Mouse (Mus musculus): ENCODE results near the gene Cdkn3. TPM values are rescaled to one million over a fixed set of nuclear protein-coding genes. Genes with fewer than 3 reads are reported as not detected.
"Not testable (repeated sequence)": the region's sequence is repeated elsewhere in the genome, so short reads cannot be mapped to it uniquely, and the experiment has no call there.

Cdkn3 gene
- not detected in 2 replicates for polyA plus RNA-seq (2012; ENCODE audit: insufficient read depth, insufficient read length, low replicate concordance, missing spikeins)

DNA sequence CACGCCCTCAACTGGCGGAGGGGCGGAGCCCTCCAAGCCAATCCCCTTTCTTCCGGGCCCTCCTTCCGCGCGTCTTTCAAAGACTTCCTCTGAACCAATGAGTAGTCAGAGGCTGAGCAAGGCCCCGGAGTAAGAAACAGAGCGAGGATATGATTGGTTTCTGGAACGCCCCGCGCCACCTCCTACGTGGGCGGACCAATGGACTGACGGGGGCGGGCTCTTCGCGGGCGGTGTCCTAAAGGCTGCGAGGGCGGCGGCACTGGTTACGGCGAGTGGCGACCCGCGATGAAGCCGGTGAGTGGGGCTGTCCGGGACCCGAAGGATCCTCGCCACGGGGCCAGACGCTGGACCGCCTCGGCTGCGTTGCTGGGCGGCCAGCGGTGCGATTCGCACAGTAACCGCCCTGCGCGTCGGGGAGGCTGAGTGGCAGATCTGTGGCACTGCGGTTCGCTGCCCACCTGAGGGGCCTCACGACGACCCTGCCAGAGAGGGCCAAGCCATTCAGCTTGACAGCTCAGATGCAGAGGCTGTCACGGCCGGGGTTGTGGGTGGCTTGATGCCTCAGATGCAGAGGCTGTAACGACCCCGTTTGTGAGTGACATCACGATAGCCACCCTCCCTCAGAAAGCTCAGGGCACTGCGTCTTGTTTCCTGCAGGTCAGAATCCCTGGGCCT is at the start of gene Cdkn3:
Gene Cdkn3, plus strand, starts transcription at position 187 of the 675 bp plus-strand sequence.
- TF ChIP-seq CTCF (IDR thresholded peaks at IDR 0.05; ENCODE audit: insufficient read depth, low read depth, low read length) (no peak), POLR2A (IDR thresholded peaks at IDR 0.05; ENCODE audit: insufficient read depth, low read depth, low read length) (no peak)
- WGBS, result under 1% methylated on average over 54 of the region's 54 CpGs
- no peak within 1 kb of the TSS for H3K27ac ChIP-seq (ENCODE audit: insufficient read depth, low read depth, low read length)
- H3K4me1 ChIP-seq (ENCODE audit: control insufficient read depth, insufficient read depth, low read length), result peaks cover 7% of the 10 kb centered on the region
- peak within 1 kb of the TSS; percentile 88 for H3K4me3 ChIP-seq (ENCODE audit: insufficient read depth, low read depth, low read length)

DNA sequence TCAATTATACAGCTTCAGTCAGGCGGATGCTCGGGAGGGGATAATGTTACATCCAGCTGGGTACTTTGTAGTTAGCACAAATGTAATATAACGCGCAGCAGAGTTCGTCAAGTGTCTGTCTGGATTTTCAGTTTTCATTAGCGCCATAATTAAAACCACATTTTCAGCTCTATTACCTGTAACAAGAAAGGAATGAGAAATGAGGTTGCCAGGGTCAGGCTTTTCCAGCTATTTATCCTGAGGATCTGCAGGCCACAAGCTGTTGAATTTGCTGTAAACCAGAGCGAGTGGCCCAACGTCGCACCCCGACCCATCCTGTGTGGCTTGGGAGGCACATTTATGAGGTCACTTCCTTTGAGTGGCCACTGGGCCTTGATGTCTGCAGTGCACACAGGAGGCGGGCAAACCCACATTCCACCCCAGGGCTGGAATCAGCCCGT is 41.8 kb upstream of the Cdkn3 start:
- no peak for TF ChIP-seq POLR2A (IDR thresholded peaks at IDR 0.05; ENCODE audit: insufficient read depth, low read depth, low read length)
- no peak for TF ChIP-seq CTCF (IDR thresholded peaks at IDR 0.05; ENCODE audit: insufficient read depth, low read depth, low read length)
- 82% methylated on average over 12 of the region's 12 CpGs for WGBS
- Histone ChIP-seq H3K4me1 (ENCODE audit: control insufficient read depth, insufficient read depth, low read length) (no peaks in the 10 kb centered on the region), H3K27ac (ENCODE audit: insufficient read depth, low read depth, low read length) (no peak overlapping the region), H3K4me3 (ENCODE audit: insufficient read depth, low read depth, low read length) (no peak overlapping the region)

DNA sequence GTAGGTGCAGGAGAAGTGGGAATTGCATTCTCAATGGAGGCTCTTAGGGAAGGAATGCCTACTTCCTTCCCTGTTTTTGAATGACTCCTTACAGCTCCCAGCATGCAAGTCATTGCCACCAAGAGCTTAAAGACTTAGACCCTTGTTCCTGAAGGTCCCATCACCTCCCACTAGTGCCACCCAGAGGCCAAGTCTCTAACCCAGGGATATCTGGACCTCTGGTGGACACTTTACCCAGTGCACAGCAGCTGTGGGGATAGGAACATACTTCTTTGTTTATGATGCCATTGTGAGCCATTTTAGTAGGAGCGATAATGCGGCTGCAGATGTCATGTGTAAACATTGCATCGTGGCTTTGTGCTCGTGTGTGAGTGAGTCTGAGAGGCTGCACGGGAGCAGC is 38.3 kb upstream of the Cdkn3 start:
- TF ChIP-seq CTCF (IDR thresholded peaks at IDR 0.05; ENCODE audit: insufficient read depth, low read depth, low read length), result no peak
- TF ChIP-seq POLR2A (IDR thresholded peaks at IDR 0.05; ENCODE audit: insufficient read depth, low read depth, low read length), result no peak
- Histone ChIP-seq H3K4me1 (ENCODE audit: control insufficient read depth, insufficient read depth, low read length) (no peaks in the 10 kb centered on the region), H3K4me3 (ENCODE audit: insufficient read depth, low read depth, low read length) (no peak overlapping the region), H3K27ac (ENCODE audit: insufficient read depth, low read depth, low read length) (no peak overlapping the region)
- 67% methylated on average over 5 of the region's 5 CpGs for WGBS

DNA sequence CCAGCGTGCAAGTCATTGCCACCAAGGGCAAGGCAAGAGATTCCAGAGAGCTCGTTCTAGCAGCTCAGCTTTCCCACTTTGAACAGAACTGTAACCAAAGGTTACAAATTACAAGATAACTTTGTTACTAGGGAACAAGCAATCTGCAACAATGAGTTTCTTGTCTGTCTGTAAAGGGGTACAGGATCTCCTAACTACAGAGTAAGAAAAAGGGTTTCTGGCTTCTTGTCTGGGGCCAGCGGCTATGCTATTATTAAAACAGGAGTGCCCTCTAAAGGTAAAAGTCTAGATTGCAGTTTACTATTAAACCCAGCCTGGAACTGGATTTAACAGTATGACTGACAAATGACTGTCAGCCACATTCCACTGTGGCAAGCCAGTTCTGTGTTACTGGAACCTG is 36.5 kb upstream of the Cdkn3 start:
- Histone ChIP-seq H3K27ac (ENCODE audit: insufficient read depth, low read depth, low read length) (no peak overlapping the region), H3K4me3 (ENCODE audit: insufficient read depth, low read depth, low read length) (no peak overlapping the region), H3K4me1 (ENCODE audit: control insufficient read depth, insufficient read depth, low read length) (no peaks in the 10 kb centered on the region)
- TF ChIP-seq POLR2A (IDR thresholded peaks at IDR 0.05; ENCODE audit: insufficient read depth, low read depth, low read length), result no peak
- TF ChIP-seq CTCF (IDR thresholded peaks at IDR 0.05; ENCODE audit: insufficient read depth, low read depth, low read length), result no peak
- WGBS, result 40% methylated on average over 3 of the region's 3 CpGs

DNA sequence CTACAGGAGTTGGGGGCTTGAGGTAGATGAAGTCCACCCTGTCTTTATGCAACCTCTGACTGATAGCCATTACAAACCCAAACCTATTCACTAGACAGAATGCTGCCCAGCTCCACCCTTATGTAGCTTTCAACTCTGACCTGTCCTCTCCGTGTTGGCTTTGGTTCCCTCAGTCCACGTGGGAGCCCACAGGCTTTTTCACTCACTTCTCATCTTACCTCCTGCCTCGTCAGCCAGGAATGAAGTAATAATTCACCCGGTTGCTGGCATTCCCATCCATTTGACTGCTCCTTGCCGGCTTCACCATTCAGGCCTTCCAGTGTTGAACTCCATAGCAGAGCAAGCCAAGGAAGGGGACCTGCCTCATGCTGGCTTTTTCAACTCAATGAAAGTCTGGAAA is 35.4 kb upstream of the Cdkn3 start:
- no peaks in the 10 kb centered on the region for H3K4me1 ChIP-seq (ENCODE audit: control insufficient read depth, insufficient read depth, low read length)
- no peak overlapping the region for H3K27ac ChIP-seq (ENCODE audit: insufficient read depth, low read depth, low read length)
- H3K4me3 ChIP-seq (ENCODE audit: insufficient read depth, low read depth, low read length), result no peak overlapping the region
- 49% methylated on average over 5 of the region's 5 CpGs for WGBS
- TF ChIP-seq POLR2A (IDR thresholded peaks at IDR 0.05; ENCODE audit: insufficient read depth, low read depth, low read length) (no peak), CTCF (IDR thresholded peaks at IDR 0.05; ENCODE audit: insufficient read depth, low read depth, low read length) (no peak)

DNA sequence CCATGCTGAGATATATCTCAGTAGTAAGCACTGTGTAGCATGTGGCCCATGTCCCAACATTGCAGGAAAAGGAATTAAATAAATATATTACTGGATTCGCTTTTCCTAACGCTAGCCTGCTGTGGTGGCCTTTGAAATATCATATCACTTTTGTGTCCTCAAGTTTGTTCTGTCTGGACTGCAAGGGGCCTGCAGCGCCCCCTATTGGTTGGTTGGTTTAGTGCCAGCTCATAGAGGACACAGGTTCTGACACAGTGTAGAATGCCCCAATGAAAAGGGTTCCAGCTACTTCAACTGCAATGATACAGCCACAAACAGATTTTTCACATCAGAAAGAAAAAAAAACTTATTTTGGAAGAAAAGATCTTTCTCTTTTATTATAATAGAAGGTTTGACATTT is 34.6 kb upstream of the Cdkn3 start:
- H3K27ac ChIP-seq (ENCODE audit: insufficient read depth, low read depth, low read length), result no peak overlapping the region
- TF ChIP-seq CTCF (IDR thresholded peaks at IDR 0.05; ENCODE audit: insufficient read depth, low read depth, low read length), result no peak
- no peak for TF ChIP-seq POLR2A (IDR thresholded peaks at IDR 0.05; ENCODE audit: insufficient read depth, low read depth, low read length)
- no peak overlapping the region for H3K4me3 ChIP-seq (ENCODE audit: insufficient read depth, low read depth, low read length)
- 62% methylated on average over 3 of the region's 3 CpGs for WGBS
- no peaks in the 10 kb centered on the region for H3K4me1 ChIP-seq (ENCODE audit: control insufficient read depth, insufficient read depth, low read length)

DNA sequence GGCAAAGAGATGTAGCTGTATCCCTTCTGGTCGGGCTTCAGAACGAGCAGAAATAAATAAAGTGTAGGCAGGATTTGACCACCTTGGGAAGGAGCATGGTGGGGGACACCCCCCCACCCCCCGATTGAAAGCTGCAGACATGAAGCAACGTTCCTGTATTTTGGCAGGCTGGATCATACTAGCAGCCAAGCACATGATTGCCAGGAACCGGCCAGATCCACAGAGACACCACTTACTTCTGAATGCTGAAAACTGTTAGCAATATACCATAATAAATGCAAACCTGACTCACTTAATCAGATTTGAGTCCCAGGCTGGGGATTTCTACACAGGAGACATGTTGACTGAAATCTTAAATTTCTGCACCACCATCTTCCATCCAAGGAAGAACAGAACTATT is 26.1 kb upstream of the Cdkn3 start:
- Histone ChIP-seq H3K4me1 (ENCODE audit: control insufficient read depth, insufficient read depth, low read length) (no peaks in the 10 kb centered on the region), H3K4me3 (ENCODE audit: insufficient read depth, low read depth, low read length) (no peak overlapping the region), H3K27ac (ENCODE audit: insufficient read depth, low read depth, low read length) (no peak overlapping the region)
- TF ChIP-seq CTCF (IDR thresholded peaks at IDR 0.05; ENCODE audit: insufficient read depth, low read depth, low read length) (no peak), POLR2A (IDR thresholded peaks at IDR 0.05; ENCODE audit: insufficient read depth, low read depth, low read length) (no peak)
- 56% methylated on average over 5 of the region's 5 CpGs for WGBS

DNA sequence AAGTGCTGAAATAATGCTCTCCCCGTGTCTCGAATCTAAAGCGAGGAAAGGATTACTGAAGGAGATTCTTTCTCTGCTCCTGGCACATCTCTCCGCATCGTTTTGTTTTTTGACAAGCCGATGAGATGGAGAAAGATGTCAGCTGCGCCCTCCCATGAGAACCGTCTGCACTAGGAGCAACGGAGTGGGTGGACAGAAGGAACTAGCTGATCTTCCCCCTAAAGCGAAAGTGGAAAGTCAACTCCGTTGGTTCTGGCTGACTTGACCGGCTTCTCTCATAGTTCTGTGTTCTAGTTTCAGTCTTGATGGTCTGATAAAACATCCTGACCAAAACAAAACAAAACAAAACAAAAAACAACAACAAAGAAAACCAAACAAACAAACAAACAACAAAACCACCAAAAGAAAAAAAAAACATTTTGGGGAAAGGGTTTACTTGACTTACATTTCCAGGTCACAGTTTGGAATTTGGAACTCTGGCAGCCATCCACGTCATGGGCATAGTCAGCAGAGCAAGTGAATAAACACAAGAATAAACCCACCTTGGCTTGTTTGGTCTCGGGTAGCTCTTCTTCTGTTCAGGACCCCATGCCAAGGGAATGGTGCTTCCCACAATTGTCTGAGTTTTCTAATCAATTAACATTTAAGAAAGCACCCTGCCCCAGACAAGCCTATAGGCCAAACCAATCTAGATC is 25.4 kb upstream of the Cdkn3 start:
- 83% methylated on average over 14 of the region's 14 CpGs for WGBS

DNA sequence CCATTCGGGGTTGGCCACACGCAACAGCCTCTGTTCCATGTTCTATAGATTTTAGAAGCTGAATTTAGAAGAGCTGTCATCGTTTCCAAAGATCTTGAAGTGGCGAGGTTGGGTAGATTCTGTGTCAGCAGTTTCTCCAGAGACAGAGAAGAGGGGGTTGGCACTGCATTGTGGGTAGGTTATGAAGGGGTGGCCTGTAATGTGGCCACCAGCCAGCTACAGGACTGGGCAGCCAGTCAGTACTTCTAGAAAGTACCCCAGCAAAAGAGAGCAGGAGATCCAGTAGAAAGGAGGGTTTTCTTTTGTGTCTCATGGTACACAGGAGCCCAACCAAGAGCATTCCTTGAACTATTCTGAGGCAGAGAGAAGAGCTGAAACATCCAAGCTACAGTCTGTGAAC is 24.0 kb upstream of the Cdkn3 start:
- TF ChIP-seq POLR2A (IDR thresholded peaks at IDR 0.05; ENCODE audit: insufficient read depth, low read depth, low read length), result no peak
- no peak for TF ChIP-seq CTCF (IDR thresholded peaks at IDR 0.05; ENCODE audit: insufficient read depth, low read depth, low read length)
- no peak overlapping the region for H3K27ac ChIP-seq (ENCODE audit: insufficient read depth, low read depth, low read length)
- no peak overlapping the region for H3K4me3 ChIP-seq (ENCODE audit: insufficient read depth, low read depth, low read length)
- H3K4me1 ChIP-seq (ENCODE audit: control insufficient read depth, insufficient read depth, low read length), result no peaks in the 10 kb centered on the region
- WGBS, result 90% methylated on average over 4 of the region's 4 CpGs

More for the DNA sequence above, 25.4 kb upstream of the Cdkn3 start:
- Histone ChIP-seq H3K27ac (ENCODE audit: insufficient read depth, low read depth, low read length) (no peak overlapping the region), H3K4me1 (ENCODE audit: control insufficient read depth, insufficient read depth, low read length) (no peaks in the 10 kb centered on the region), H3K4me3 (ENCODE audit: insufficient read depth, low read depth, low read length) (no peak overlapping the region)
- TF ChIP-seq POLR2A (IDR thresholded peaks at IDR 0.05; ENCODE audit: insufficient read depth, low read depth, low read length) (no peak), CTCF (IDR thresholded peaks at IDR 0.05; ENCODE audit: insufficient read depth, low read depth, low read length) (no peak)

DNA sequence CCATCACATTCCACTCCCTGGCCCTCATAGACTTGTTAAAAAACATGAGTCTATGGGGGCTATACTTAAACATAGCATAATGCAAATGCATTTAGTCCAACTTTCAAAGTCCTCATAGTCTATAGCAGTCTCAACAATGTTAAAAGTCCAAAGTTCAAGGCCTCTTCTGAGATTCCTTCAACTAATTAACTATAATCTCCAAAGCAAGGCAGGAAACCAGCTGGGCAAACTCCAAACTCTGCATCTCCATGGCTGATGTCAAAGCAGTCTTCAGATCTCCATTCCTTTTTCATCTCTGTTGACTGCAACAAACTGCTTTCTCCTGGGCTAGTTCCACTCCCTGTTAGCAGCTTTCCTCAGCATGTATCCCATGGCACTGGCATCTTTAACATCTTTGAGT is 23.0 kb upstream of the Cdkn3 start:
- not testable (repeated sequence) for H3K4me3 ChIP-seq (ENCODE audit: insufficient read depth, low read depth, low read length); H3K27ac ChIP-seq (ENCODE audit: insufficient read depth, low read depth, low read length); H3K4me1 ChIP-seq (ENCODE audit: control insufficient read depth, insufficient read depth, low read length)

Measured in olfactory bulb, adult 2 months (tissue).